Mouse (Mus musculus) C2C12 (cell line): ENCODE measurements around the gene Surf2.

Experiments used
- CTCF ChIP-seq: IDR thresholded peaks from one replicate; pipeline ENCODE4 v1.5.1; 2011; ENCODE audit not compliant: control insufficient read depth, insufficient read depth, insufficient read length
- FOSL1 ChIP-seq: IDR thresholded peaks from one replicate; pipeline ENCODE4 v1.8.0; 2011; ENCODE audit warnings: mild to moderate bottlenecking, low read length; ENCODE audit not compliant: poor library complexity, insufficient read depth, severe bottlenecking
- MAX ChIP-seq: IDR thresholded peaks from one replicate; pipeline ENCODE4 v1.6.1; 2011; ENCODE audit warnings: mild to moderate bottlenecking, control low read depth
- MYOG ChIP-seq: IDR thresholded peaks from one replicate; pipeline ENCODE4 v1.6.1; 2011; ENCODE audit not compliant: control insufficient read depth, insufficient read length; ENCODE audit errors: extremely low read depth
- USF1 ChIP-seq: IDR thresholded peaks from one replicate; pipeline ENCODE4 v1.6.1; 2011; ENCODE audit warnings: low read depth, mild to moderate bottlenecking, control low read depth, moderate library complexity

GRCm38 (mm10) chr2:26927745-26928476 is 11.7 kb downstream of the Surf2 start:
- TF ChIP-seq CTCF (no peak), MYOG (no peak), MAX (no peak), USF1 (no peak), FOSL1 (no peak)
